ENCODE assay signal across 15 mouse cellular contexts in the genomic region with DNA sequence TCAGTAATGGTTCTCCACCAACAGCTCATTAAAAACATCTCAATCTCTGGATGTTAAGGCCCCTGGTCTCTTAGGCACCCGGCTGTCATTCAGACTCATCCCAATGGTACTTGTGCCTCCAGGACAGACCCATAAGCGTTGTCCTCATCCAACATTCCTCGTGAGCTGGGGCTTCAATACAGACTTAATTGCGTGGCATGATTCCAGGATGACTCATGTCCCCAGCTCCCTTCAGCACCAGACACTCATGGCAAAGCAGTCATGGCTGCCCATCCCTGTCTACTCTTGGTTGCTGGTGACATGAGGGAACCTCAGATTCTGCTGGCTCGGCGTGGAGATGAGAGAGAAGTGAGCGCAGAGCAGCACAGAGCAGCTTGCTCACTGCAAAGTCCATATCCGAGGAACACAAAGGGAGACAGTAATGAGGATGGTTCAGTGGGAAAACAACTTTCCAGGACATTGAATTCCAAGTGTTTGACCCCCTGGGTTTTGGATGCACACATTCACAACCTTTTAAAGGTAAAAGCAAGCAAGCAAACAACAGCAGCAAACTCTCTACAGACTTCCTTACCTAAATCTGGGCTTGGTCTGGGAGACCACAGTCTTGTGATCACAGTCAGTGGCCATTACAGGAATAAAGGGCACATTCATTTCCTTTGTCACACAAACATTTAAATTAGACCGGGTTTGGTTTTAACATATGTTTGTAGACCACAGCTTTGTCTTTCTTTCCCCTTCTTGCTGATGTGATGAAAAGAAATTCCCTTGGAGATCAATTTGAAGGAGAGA.
DNase-seq lines count a peak whose midpoint lies in the region; ATAC-seq lines count a peak whose summit lies in the region.
"Had no signal": no experiment of that assay in that cellular context is flagged by ENCODE, and none has a peak within 500 bp of the region (broad histone marks: within the 10 kb centered on the region; RNA-seq: fewer than 3 reads in every experiment).

No protein-coding gene starts in this region.

- H3K4me3 ChIP-seq in hindbrain, embryonic 13.5 days: no peak overlapping the region
- no peak overlapping the region for H3K4me3 ChIP-seq in hindbrain, embryonic 10.5 days
- H3K4me3 ChIP-seq: lung, embryonic 15.5 days had no signal

- peaks cover 16% of the 10 kb centered on the region; the same call in 1 of the 2 replicates for H3K4me1 ChIP-seq in hindbrain, embryonic 13.5 days (replicated peaks)
- H3K4me1 ChIP-seq in hindbrain, embryonic 10.5 days (replicated peaks): peaks cover 15% of the 10 kb centered on the region
- H3K4me1 ChIP-seq: lung, embryonic 15.5 days had no signal

- no peak overlapping the region for H3K4me2 ChIP-seq in hindbrain, embryonic 13.5 days
- H3K4me2 ChIP-seq: lung, embryonic 15.5 days had no signal

- H3K27me3 ChIP-seq in hindbrain, embryonic 13.5 days: no peaks in the 10 kb centered on the region
- H3K27me3 ChIP-seq in hindbrain, embryonic 10.5 days (ENCODE audit: insufficient read depth, poor library complexity, severe bottlenecking): no peaks in the 10 kb centered on the region
- H3K27me3 ChIP-seq: lung, embryonic 15.5 days had no signal

- peak; percentile 23 for DNase-seq in adrenal gland, adult 2 months
- no peak for DNase-seq in adrenal gland, postnatal 10 days
- no peak for DNase-seq in hindbrain, embryonic 10.5 days (ENCODE audit: low spot score)
- peak; percentile 62 for DNase-seq in ES-CJ7 (ENCODE audit: low read depth, low spot score)
- DNase-seq in brain, adult 2 months (ENCODE audit: low read depth, low spot score): peak; percentile 72
- no peak for DNase-seq in right cerebral cortex, postnatal 36 days (ENCODE audit: low spot score in 2 of 2)
- DNase-seq in kidney, postnatal 14 days: no peak
- DNase-seq: cerebellum, adult 9-10 months; heart, adult 11 months; heart, postnatal 36 days; kidney, postnatal 10 days; right cerebral cortex, postnatal 4 days had no signal

- H3K36me3 ChIP-seq in hindbrain, embryonic 13.5 days: peaks cover 28% of the 10 kb centered on the region
- H3K36me3 ChIP-seq in hindbrain, embryonic 10.5 days: peaks cover 97% of the 10 kb centered on the region
- H3K36me3 ChIP-seq: lung, embryonic 15.5 days had no signal

- no peaks in the 10 kb centered on the region for H3K9me3 ChIP-seq in hindbrain, embryonic 13.5 days
- H3K9me3 ChIP-seq in hindbrain, embryonic 10.5 days: no peaks in the 10 kb centered on the region; the same call in 1 of the 2 replicates
- H3K9me3 ChIP-seq: lung, embryonic 15.5 days had no signal

- 62% methylated on average over 9 of the region's 9 CpGs for WGBS in hindbrain, embryonic 13.5 days
- WGBS in hindbrain, embryonic 10.5 days: 76% methylated on average over 9 of the region's 9 CpGs

- ATAC-seq in hindbrain, embryonic 13.5 days (ENCODE audit: low FRiP score): no peak
- ATAC-seq: intestine, postnatal 0 days had no signal

- H3K9ac ChIP-seq in hindbrain, embryonic 13.5 days: no peak overlapping the region
- H3K9ac ChIP-seq: lung, embryonic 15.5 days had no signal

- H3K27ac ChIP-seq in hindbrain, embryonic 13.5 days: peak overlapping the region; percentile 40; the same call in 1 of the 2 replicates
- H3K27ac ChIP-seq in hindbrain, embryonic 10.5 days: no peak overlapping the region
- H3K27ac ChIP-seq: lung, embryonic 15.5 days had no signal

Comparison
In these comparisons a context has a peak if more than half of its experiments do, and no peak if none do; other contexts are left out.
1. DNase-seq: peak in adrenal gland, adult 2 months (single experiment), ES-CJ7 (single experiment) and brain, adult 2 months (single experiment); none in adrenal gland, postnatal 10 days (single experiment), hindbrain, embryonic 10.5 days (single experiment), right cerebral cortex, postnatal 36 days (0 of 2) and kidney, postnatal 14 days (single experiment).